ENCODE assay signal across 9 mouse cellular contexts in the genomic region with DNA sequence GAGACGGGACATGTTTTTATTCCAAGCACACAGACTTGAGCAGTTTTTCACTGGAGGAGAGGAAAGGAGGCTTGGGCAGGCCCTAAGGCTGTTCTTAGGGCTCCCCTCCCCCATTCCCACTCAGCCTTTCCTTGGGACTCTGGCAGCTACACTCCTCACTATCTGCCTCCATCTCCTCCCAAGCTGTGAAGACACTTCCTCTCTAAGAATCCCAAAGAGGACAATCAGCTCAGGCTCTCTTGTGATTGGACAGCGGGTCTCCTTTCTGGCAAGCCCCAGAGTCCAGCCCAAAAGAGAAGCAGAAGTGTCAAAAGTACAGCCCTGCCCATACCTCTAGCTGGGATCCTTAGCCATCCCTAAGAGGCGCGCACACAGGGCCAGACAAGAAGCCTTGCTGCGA. TPM values are rescaled to one million over a fixed set of nuclear protein-coding genes. Genes with fewer than 3 reads are reported as not detected.
DNase-seq lines count a peak whose midpoint lies in the region; ATAC-seq and TF ChIP-seq lines count a peak whose summit lies in the region.
"Had no signal": no experiment of that assay in that cellular context is flagged by ENCODE, and none has a peak within 500 bp of the region (broad histone marks: within the 10 kb centered on the region; RNA-seq: fewer than 3 reads in every experiment).

No protein-coding gene starts in this region.

- peak overlapping the region; percentile 35 for H3K4me3 ChIP-seq in bone marrow, adult 2 months (replicated peaks; ENCODE audit: control insufficient read depth, low read depth, low read length)
- H3K4me3 ChIP-seq in hindbrain, embryonic 12.5 days, result no peak overlapping the region
- peak overlapping the region; percentile 81 for H3K4me3 ChIP-seq in midbrain, embryonic 10.5 days

- intact Hi-C loops in heart, postnatal 25 days (cut with DNase I), result no loop called here

- peak overlapping the region; percentile 82; the same call in 1 of the 2 replicates for H3K4me2 ChIP-seq in hindbrain, embryonic 12.5 days (replicated peaks)

- no peaks in the 10 kb centered on the region for H3K9me3 ChIP-seq in hindbrain, embryonic 12.5 days (replicated peaks)
- no peaks in the 10 kb centered on the region for H3K9me3 ChIP-seq in midbrain, embryonic 10.5 days (replicated peaks)

- H3K9ac ChIP-seq in hindbrain, embryonic 12.5 days, result no peak overlapping the region

- no peak for TF ChIP-seq POLR2A in bone marrow, adult 2 months (IDR thresholded peaks at IDR 0.05; ENCODE audit: borderline replicate concordance, control insufficient read depth, low read depth, low read length)

- no peaks in the 10 kb centered on the region; the same call in 1 of the 2 replicates for H3K4me1 ChIP-seq in bone marrow, adult 2 months (ENCODE audit: control insufficient read depth, insufficient read depth, low read length)
- H3K4me1 ChIP-seq in hindbrain, embryonic 12.5 days, result peaks cover 32% of the 10 kb centered on the region
- peaks cover 44% of the 10 kb centered on the region for H3K4me1 ChIP-seq in midbrain, embryonic 10.5 days

- peak; percentile 46 to 70 for DNase-seq in heart, adult 9 months (ENCODE audit: low spot score in 2 of 2)
- no peak for DNase-seq in heart, postnatal 25 days (ENCODE audit: low spot score)
- no peak for DNase-seq in midbrain, embryonic 10.5 days (ENCODE audit: low spot score)
- DNase-seq in adipocyte (ENCODE audit: low spot score), result no peak
- no peak for DNase-seq in layer of hippocampus, adult 9-10 months (ENCODE audit: low spot score)
- no peak for DNase-seq in left cerebral cortex, adult 9 months (ENCODE audit: low spot score in 2 of 2)
- DNase-seq: kidney, adult 18-20 months had no signal

- ATAC-seq in hindbrain, embryonic 12.5 days (ENCODE audit: low FRiP score), result no peak

- H3K36me3 ChIP-seq in hindbrain, embryonic 12.5 days, result no peaks in the 10 kb centered on the region
- peaks cover 24% of the 10 kb centered on the region; the same call in 1 of the 2 replicates for H3K36me3 ChIP-seq in midbrain, embryonic 10.5 days

- no peaks in the 10 kb centered on the region for H3K27me3 ChIP-seq in hindbrain, embryonic 12.5 days
- peaks cover 23% of the 10 kb centered on the region for H3K27me3 ChIP-seq in midbrain, embryonic 10.5 days (ENCODE audit: low read depth, poor library complexity, severe bottlenecking)

- 28% methylated on average over 5 of the region's 5 CpGs for WGBS in bone marrow, adult 2 months
- WGBS in hindbrain, embryonic 12.5 days, result 57% methylated on average over 5 of the region's 5 CpGs
- WGBS in midbrain, embryonic 10.5 days, result 66% methylated on average over 5 of the region's 5 CpGs

- H3K27ac ChIP-seq in bone marrow, adult 2 months (ENCODE audit: control insufficient read depth, insufficient read depth, low read depth, low read length, poor library complexity), result peak overlapping the region; percentile 40
- no peak overlapping the region for H3K27ac ChIP-seq in hindbrain, embryonic 12.5 days
- H3K27ac ChIP-seq in midbrain, embryonic 10.5 days (replicated peaks), result no peak overlapping the region

- TF ChIP-seq CTCF in bone marrow, adult 2 months (IDR thresholded peaks at IDR 0.05; ENCODE audit: control insufficient read depth, insufficient read depth, low read length), result no peak

RNA-seq across cellular contexts. Expression of gene Rassf2, which starts 2.7 kb away (rescaled TPM):
- total RNA-seq in heart, postnatal 25 days (2021), result 10 to 100 TPM in 1 of 2 experiments, 1 to 10 TPM in 1; 8.2 to 10.4 TPM
- polyA plus RNA-seq in bone marrow, adult 2 months (2011; ENCODE audit: insufficient read depth, insufficient read length, low replicate concordance, missing spikeins), result 17.9 and 35.7 TPM in 2 replicates
- polyA plus RNA-seq in hindbrain, embryonic 12.5 days (2016; fragmentation: Nextera tagmentation; extraction: Ambion mirVana), result 29.2 and 30.9 TPM in 2 replicates
- polyA plus RNA-seq in midbrain, embryonic 10.5 days (2016; fragmentation: Nextera tagmentation; extraction: Ambion mirVana), result 28.6 and 34.2 TPM in 2 replicates

Comparison
In these comparisons a context has a peak if more than half of its experiments do, and no peak if none do; other contexts are left out.
1. DNase-seq: peak in heart, adult 9 months (2 of 2); none in heart, postnatal 25 days (single experiment), midbrain, embryonic 10.5 days (single experiment), adipocyte (single experiment), layer of hippocampus, adult 9-10 months (single experiment) and left cerebral cortex, adult 9 months (0 of 2).